Mouse (Mus musculus) ES-Bruce4 (cell line): ENCODE measurements around the gene Cd79b. TPM values are rescaled to one million over a fixed set of nuclear protein-coding genes. Genes with fewer than 3 reads are reported as not detected.

Experiments used
- H3K27ac ChIP-seq: 2 replicates; pipeline ENCODE4 v1.5.1; 2012; ENCODE audit warnings: low read length, inconsistent platforms; ENCODE audit not compliant: insufficient read depth
- H3K27me3 ChIP-seq: 2 replicates; pipeline ENCODE4 v1.6.1; 2012; ENCODE audit warnings: mild to moderate bottlenecking, low read length, inconsistent platforms; ENCODE audit not compliant: control insufficient read depth, poor library complexity, insufficient read depth, severe bottlenecking
- H3K36me3 ChIP-seq: 2 replicates; pipeline ENCODE4 v1.6.1; 2012; ENCODE audit warnings: inconsistent platforms, mild to moderate bottlenecking, low read length, moderate library complexity; ENCODE audit not compliant: control insufficient read depth, poor library complexity, insufficient read depth, severe bottlenecking
- H3K4me1 ChIP-seq: one replicate; pipeline ENCODE4 v1.8.1; 2011; ENCODE audit warnings: low read length; ENCODE audit not compliant: control insufficient read depth, insufficient read depth
- H3K4me3 ChIP-seq: 2 replicates; pipeline ENCODE4 v1.5.1; 2011; ENCODE audit warnings: low read depth, mild to moderate bottlenecking, low read length
- H3K9ac ChIP-seq: 2 replicates; pipeline ENCODE4 v1.6.1; 2012; ENCODE audit warnings: low read depth, mild to moderate bottlenecking, inconsistent platforms; ENCODE audit not compliant: poor library complexity, severe bottlenecking
- H3K9me3 ChIP-seq: replicated peaks from 2 replicates; pipeline ENCODE4 v1.6.1; 2012; ENCODE audit warnings: mild to moderate bottlenecking, low read length, inconsistent platforms; ENCODE audit not compliant: control insufficient read depth, poor library complexity, insufficient read depth, severe bottlenecking
- CTCF ChIP-seq: IDR thresholded peaks from one replicate; pipeline ENCODE4 v1.8.1; 2011; ENCODE audit warnings: low read depth, low read length
- EP300 ChIP-seq: IDR thresholded peaks from 2 replicates; pipeline ENCODE4 v1.6.1; 2011; ENCODE audit warnings: low read depth, low read length; ENCODE audit not compliant: insufficient read depth
- POLR2A ChIP-seq: IDR thresholded peaks from one replicate; pipeline ENCODE4 v1.8.1; 2011; ENCODE audit warnings: low read length; ENCODE audit not compliant: insufficient read depth
- polyA plus RNA-seq: library from polyadenylated mRNA; stranded (reverse); fragments of >200 nt; gene quantifications from 2 replicates; pipeline ENCODE4 v1.2.4, GENCODE M21; 2011; ENCODE audit warnings: low read depth; ENCODE audit not compliant: missing spikeins, insufficient read depth, insufficient read length

Gene Cd79b
- polyA plus RNA-seq, 1 experiment: 1.5 TPM

DNA sequence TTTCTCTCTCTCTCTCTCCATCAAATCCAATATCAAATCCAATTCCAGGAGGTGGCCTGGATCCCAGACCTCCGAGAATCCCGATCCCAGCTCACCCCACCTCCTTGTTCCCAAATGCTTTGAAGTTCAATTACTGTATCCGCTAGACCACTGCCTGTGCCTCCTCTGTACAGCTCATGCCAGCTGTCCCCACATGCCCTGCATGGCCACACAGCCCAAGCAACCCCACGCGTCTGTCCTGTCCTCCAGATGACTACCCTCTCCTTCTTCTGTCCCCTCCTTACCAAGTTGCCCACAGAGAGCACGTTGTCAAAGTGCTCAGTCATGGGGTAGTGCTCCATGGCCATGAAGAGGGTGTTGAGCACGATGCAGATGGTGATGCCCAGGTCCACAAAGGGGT is 24.3 kb upstream of the Cd79b start:
- no peaks in the 10 kb centered on the region for H3K27me3 ChIP-seq
- H3K4me3 ChIP-seq: no peak overlapping the region
- no peaks in the 10 kb centered on the region for H3K9me3 ChIP-seq
- H3K36me3 ChIP-seq: no peaks in the 10 kb centered on the region
- TF ChIP-seq POLR2A: no peak
- no peak for TF ChIP-seq CTCF
- no peak for TF ChIP-seq EP300
- no peaks in the 10 kb centered on the region for H3K4me1 ChIP-seq
- no peak overlapping the region for H3K27ac ChIP-seq
- H3K9ac ChIP-seq: no peak overlapping the region

DNA sequence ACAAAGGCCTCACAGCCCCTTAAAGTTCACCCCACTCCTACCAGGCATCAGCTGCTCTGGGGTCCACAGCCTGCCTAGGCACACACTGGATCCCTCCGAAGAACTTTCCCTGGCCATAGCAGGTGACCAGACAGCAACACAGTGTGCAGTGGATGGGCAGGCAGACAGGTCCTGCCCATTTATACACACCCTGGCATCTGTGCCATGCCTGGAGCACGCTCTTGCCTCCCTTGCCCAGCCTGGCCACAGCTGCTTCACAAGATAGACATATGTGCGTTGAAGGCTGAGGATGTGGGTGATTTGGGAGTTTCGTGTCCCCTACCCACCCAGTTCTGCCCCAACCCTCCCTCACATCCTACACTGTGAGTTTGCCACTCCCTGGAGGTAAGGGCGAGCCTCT is 23.5 kb upstream of the Cd79b start:
- Histone ChIP-seq H3K4me1 (no peaks in the 10 kb centered on the region), H3K27ac (no peak overlapping the region), H3K9ac (no peak overlapping the region), H3K27me3 (no peaks in the 10 kb centered on the region), H3K9me3 (no peaks in the 10 kb centered on the region), H3K4me3 (no peak overlapping the region), H3K36me3 (no peaks in the 10 kb centered on the region)
- TF ChIP-seq CTCF: no peak
- no peak for TF ChIP-seq EP300
- TF ChIP-seq POLR2A: no peak

DNA sequence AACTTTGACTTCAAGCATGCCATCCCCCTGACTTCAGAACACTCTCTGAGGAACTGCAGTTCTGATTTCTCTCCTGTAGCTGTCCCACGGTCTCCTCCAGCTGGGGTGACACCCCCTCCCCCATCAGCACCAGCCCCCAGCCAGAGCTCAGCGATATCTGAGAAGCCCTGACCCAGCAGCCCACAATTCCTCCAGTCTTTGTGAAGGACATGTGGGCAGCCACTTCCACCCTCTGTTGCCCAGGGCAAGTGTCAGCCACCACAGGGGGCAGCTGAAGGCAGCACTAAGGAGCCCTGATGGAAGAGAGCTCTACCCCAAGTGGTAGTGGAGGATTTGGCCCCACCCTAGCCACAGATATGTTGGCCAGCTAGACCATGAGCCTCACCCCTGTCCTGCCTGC is 19.5 kb upstream of the Cd79b start:
- H3K27me3 ChIP-seq: no peaks in the 10 kb centered on the region
- no peak overlapping the region for H3K9ac ChIP-seq
- H3K4me3 ChIP-seq: no peak overlapping the region
- TF ChIP-seq EP300: no peak
- no peak for TF ChIP-seq CTCF
- no peak for TF ChIP-seq POLR2A
- no peak overlapping the region for H3K27ac ChIP-seq
- no peaks in the 10 kb centered on the region for H3K36me3 ChIP-seq
- H3K9me3 ChIP-seq: no peaks in the 10 kb centered on the region
- no peaks in the 10 kb centered on the region for H3K4me1 ChIP-seq

DNA sequence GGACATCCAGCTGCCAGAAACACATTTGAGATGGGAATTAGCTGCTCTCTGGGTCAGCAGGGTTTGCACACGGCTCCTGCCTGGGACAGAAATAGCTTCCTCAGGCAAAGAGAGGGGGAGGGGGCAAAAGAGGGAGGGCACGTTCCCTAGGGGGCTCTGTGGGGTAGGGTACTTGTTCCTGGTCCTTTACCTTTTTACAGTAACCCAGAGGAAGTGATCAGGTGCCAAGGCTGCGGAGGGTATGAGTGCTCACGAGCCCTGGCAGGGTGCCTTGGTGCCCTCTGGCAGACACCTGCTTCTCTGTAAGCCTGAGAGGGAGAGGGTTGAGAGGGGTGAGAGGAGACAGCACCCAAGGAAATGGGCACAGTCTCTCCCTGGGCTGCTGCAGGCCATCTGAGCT is 17.9 kb upstream of the Cd79b start:
- Histone ChIP-seq H3K27ac (no peak overlapping the region), H3K27me3 (no peaks in the 10 kb centered on the region), H3K9ac (no peak overlapping the region), H3K9me3 (no peaks in the 10 kb centered on the region), H3K36me3 (no peaks in the 10 kb centered on the region), H3K4me1 (no peaks in the 10 kb centered on the region), H3K4me3 (no peak overlapping the region)
- TF ChIP-seq EP300 (no peak), POLR2A (no peak), CTCF (no peak)

DNA sequence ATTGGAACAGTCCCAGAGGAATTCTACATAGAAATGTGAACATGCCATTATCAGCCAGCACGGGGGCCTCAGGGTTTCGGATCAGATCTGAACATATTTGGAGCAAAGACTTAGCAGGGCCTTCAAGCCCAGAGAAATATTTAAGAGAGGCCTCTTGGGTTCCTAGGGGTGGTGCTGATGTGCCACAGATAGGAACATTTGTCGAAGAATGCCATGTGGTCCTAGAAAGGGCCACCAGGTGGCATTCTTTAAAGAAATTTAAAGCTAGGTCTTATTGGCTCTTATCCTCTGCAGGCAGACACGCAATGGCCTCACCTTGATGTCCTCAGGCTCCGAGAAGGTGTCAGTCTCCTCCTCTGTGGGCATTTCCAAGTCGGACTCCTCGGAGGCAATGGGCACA is 15.1 kb upstream of the Cd79b start:
- no peaks in the 10 kb centered on the region for H3K36me3 ChIP-seq
- TF ChIP-seq EP300 (no peak), CTCF (no peak), POLR2A (no peak)
- H3K27ac ChIP-seq: no peak overlapping the region
- H3K4me1 ChIP-seq: no peaks in the 10 kb centered on the region
- H3K9ac ChIP-seq: no peak overlapping the region
- no peaks in the 10 kb centered on the region for H3K9me3 ChIP-seq
- no peaks in the 10 kb centered on the region for H3K27me3 ChIP-seq
- H3K4me3 ChIP-seq: no peak overlapping the region

DNA sequence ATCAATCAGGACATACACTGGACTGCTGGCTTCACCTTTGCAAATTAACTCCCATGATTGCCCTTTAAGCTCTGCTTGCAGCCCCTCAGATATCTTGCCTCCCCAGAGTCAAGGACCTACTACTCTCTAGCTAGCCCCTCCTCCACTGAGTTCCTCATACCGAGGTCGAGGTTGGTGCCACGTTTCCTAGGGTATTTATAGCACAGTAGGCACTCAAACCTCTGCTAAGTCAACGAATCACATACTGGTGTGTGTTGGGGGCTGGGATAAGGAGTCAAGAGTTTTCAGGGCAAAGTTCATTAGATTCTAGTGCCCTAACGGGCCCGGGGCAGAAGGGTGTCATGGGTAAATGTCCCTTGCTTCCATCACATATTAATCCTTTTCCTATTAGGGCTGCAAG is 14.6 kb upstream of the Cd79b start:
- H3K9ac ChIP-seq: no peak overlapping the region
- H3K4me3 ChIP-seq: no peak overlapping the region
- TF ChIP-seq EP300 (no peak), POLR2A (no peak), CTCF (no peak)
- H3K4me1 ChIP-seq: no peaks in the 10 kb centered on the region
- H3K36me3 ChIP-seq: no peaks in the 10 kb centered on the region
- no peak overlapping the region for H3K27ac ChIP-seq
- H3K27me3 ChIP-seq: no peaks in the 10 kb centered on the region
- H3K9me3 ChIP-seq: no peaks in the 10 kb centered on the region

DNA sequence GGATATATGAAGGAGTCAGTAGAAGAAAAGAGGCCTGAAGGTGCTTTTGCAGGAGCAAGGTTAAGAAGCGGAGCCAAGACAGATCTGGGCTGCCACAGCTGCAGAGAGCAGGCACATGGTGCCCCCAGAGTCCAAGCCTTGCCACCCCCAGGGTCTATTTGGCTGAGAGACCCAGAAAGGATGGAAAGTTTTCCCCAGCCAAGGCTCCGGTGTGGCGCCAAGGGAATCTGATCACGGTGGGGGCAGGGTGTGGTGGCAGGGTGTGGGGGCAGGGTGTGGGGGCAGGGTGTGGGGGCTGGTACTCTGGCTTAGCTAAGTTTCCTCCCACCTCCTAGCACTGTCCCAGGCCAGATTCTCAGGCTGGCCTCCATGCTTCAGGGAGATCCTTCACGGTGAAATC is 14.0 kb upstream of the Cd79b start:
- Histone ChIP-seq H3K27me3 (no peaks in the 10 kb centered on the region), H3K4me1 (no peaks in the 10 kb centered on the region), H3K9ac (no peak overlapping the region), H3K4me3 (no peak overlapping the region), H3K27ac (no peak overlapping the region), H3K36me3 (no peaks in the 10 kb centered on the region), H3K9me3 (no peaks in the 10 kb centered on the region)
- TF ChIP-seq POLR2A: no peak
- TF ChIP-seq EP300: no peak
- TF ChIP-seq CTCF: no peak
